Mouse (Mus musculus): ENCODE data around the gene Gtf3c4. TPM values are rescaled to one million over a fixed set of nuclear protein-coding genes. Genes with fewer than 3 reads are reported as not detected.

Gene Gtf3c4
- polyA plus RNA-seq, 1 experiment from 2014 or later = 14.4 TPM

DNA sequence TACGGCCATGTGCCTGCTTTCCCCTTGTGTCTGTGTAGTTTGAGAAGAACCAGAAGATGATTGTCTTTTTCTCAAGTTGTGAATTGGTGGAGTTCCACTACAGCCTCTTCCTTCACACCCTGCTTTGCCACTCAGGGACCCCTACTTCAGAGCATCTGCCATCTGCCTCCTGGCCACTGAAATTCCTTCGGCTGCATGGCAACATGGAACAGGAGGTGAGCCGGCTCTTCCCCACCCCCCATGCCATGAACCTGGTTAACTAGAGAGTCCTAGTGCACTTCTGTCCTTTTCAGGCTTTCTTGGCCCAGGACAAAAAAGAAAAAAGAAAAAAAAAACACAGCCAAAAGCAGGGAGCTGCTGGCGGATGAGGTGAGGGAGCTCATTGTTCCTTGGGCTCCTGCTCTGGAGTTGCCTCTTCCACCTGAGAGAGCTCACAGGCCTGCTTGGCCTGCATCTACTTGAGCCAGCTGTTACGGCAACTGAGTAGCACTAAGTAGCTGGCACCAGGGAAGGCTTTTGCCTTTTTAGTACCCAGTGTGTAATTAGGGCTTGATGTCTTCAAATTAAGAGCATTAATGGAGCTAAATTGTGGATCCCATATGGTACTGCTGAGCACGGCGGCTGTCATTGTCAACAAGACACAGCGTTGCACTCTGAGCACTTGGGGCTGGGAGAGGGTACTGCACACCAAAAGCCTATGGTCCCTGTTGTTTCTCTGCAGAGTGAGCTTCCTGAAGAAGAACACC lies 20.7 kb upstream of the Gtf3c4 start:
- Histone ChIP-seq H3K4me2 (ENCODE audit: low read length) (no peak overlapping the region), H3K27me3 (replicated peaks; ENCODE audit: control insufficient read depth, insufficient read depth, low read length) (no peaks in the 10 kb centered on the region), H3K27ac (ENCODE audit: low read depth, low read length) (peak overlapping the region; percentile 12; the same call in 1 of the 2 replicates), H3K4me3 (ENCODE audit: low read length) (no peak overlapping the region), H3K9ac (ENCODE audit: low read depth, low read length) (no peak overlapping the region), H3K4me1 (ENCODE audit: control insufficient read depth, insufficient read depth, low read depth, low read length) (no peaks in the 10 kb centered on the region), H3K9me3 (ENCODE audit: control insufficient read depth, low read length) (no peaks in the 10 kb centered on the region), H3K36me3 (ENCODE audit: control insufficient read depth, insufficient read depth, low read length) (peaks cover 23% of the 10 kb centered on the region)
- 79% methylated on average over 8 of the region's 8 CpGs for WGBS
- peak; percentile 84 for ATAC-seq

DNA sequence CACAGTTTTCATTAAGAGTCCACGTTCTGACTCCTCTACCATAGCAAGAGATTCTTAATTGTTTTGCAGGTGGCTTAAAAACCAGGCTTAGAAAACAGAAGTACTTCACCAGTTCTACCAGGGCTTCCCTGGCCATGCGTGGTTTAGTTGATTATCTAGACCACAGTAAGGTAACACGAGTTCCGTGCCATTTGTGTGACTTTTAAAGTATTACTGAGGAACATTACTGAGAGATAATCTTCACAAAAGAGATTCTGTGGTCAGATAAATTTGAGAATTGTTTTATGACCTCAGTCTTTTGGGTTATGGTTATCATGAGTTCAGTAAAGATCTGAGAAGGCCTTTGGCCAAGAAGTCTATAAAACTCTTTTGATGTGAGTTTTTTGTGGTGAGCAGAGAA lies 19.1 kb upstream of the Gtf3c4 start:
- no peaks in the 10 kb centered on the region for H3K4me1 ChIP-seq (ENCODE audit: control insufficient read depth, insufficient read depth, low read depth, low read length)
- H3K9ac ChIP-seq (ENCODE audit: low read depth, low read length) = no peak overlapping the region
- H3K4me2 ChIP-seq (ENCODE audit: low read length) = no peak overlapping the region
- no peak overlapping the region for H3K4me3 ChIP-seq (ENCODE audit: low read length)
- no peak for ATAC-seq
- no peaks in the 10 kb centered on the region for H3K9me3 ChIP-seq (ENCODE audit: control insufficient read depth, low read length)
- H3K27ac ChIP-seq (ENCODE audit: low read depth, low read length) = no peak overlapping the region
- no peaks in the 10 kb centered on the region for H3K27me3 ChIP-seq (replicated peaks; ENCODE audit: control insufficient read depth, insufficient read depth, low read length)
- WGBS = 92% methylated on average over 4 of the region's 4 CpGs
- peaks cover 21% of the 10 kb centered on the region for H3K36me3 ChIP-seq (ENCODE audit: control insufficient read depth, insufficient read depth, low read length)

DNA sequence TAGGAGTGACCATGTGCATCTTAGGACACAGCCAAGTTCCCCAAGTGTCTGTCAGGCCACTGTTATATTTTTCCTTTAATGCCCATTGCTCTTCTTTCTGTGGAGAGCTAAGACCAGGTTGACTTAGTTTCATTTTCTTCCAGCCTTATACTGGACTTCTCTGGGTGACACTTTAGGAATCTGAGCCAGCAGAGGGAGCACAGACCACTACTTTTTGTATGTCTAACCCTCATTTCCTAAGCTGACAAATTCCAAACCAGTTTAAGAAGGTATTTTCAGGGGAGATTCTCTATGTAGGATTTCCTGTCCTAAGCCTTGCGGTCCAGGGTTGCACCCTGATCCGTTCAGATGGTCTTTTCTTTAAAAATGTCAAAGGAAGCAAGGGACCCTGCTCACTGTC lies 15.6 kb upstream of the Gtf3c4 start:
- Histone ChIP-seq H3K9me3 (ENCODE audit: control insufficient read depth, low read length) (no peaks in the 10 kb centered on the region), H3K36me3 (ENCODE audit: control insufficient read depth, insufficient read depth, low read length) (peaks cover 13% of the 10 kb centered on the region), H3K27me3 (replicated peaks; ENCODE audit: control insufficient read depth, insufficient read depth, low read length) (no peaks in the 10 kb centered on the region), H3K27ac (ENCODE audit: low read depth, low read length) (no peak overlapping the region), H3K4me1 (ENCODE audit: control insufficient read depth, insufficient read depth, low read depth, low read length) (no peaks in the 10 kb centered on the region), H3K4me3 (ENCODE audit: low read length) (no peak overlapping the region), H3K4me2 (ENCODE audit: low read length) (no peak overlapping the region), H3K9ac (ENCODE audit: low read depth, low read length) (no peak overlapping the region)
- WGBS = 96% methylated on average over 2 of the region's 2 CpGs
- no peak for ATAC-seq

DNA sequence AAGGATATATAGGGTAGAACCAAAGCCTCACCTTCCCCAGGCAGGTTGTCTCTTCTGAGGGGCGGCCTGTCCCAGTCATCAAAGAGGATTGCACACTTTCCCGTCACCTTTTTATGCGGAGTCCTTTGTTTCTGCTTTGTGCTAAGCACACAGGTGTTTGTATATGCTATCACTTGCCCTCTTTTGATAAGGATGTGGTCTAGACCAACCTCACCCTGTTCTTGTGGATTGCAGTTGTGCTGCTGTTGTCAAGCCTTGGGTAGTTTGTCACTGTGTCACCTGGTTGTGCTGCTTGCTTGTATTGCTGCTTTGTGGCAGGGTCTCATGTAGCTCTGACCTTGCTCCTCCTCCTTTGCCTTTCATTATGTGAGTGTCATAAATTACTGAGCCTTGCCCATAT lies 12.4 kb upstream of the Gtf3c4 start:
- Histone ChIP-seq H3K27me3 (replicated peaks; ENCODE audit: control insufficient read depth, insufficient read depth, low read length) (no peaks in the 10 kb centered on the region), H3K9ac (ENCODE audit: low read depth, low read length) (no peak overlapping the region), H3K36me3 (ENCODE audit: control insufficient read depth, insufficient read depth, low read length) (peaks cover 3% of the 10 kb centered on the region; the same call in 1 of the 2 replicates), H3K9me3 (ENCODE audit: control insufficient read depth, low read length) (no peaks in the 10 kb centered on the region), H3K27ac (ENCODE audit: low read depth, low read length) (no peak overlapping the region), H3K4me3 (ENCODE audit: low read length) (no peak overlapping the region), H3K4me1 (ENCODE audit: control insufficient read depth, insufficient read depth, low read depth, low read length) (no peaks in the 10 kb centered on the region), H3K4me2 (ENCODE audit: low read length) (no peak overlapping the region)
- WGBS = 93% methylated on average over 3 of the region's 3 CpGs
- no peak for ATAC-seq

DNA sequence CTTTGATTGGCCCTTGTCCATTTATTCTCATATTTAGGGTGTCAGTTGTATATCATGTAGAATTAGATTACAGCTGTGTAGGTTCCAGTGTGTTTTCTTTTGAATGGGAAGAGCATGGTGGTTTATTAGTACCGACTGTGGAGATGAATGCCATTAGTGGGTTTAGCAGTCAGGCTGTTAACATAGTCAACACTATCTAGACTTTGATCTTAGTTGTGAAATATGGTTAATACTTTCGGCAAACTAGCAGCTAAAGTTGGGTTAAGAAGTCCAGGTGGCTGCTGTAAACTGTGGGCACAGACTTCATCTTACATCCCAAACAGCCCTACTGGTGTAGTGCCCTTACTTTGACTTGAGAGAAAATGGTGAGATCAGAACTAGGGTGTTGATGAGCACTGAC lies 8.7 kb upstream of the Gtf3c4 start:
- H3K4me1 ChIP-seq (ENCODE audit: control insufficient read depth, insufficient read depth, low read depth, low read length) = no peaks in the 10 kb centered on the region
- no peak overlapping the region for H3K9ac ChIP-seq (ENCODE audit: low read depth, low read length)
- no peak for ATAC-seq
- H3K4me2 ChIP-seq (ENCODE audit: low read length) = no peak overlapping the region
- H3K27ac ChIP-seq (ENCODE audit: low read depth, low read length) = no peak overlapping the region
- H3K27me3 ChIP-seq (replicated peaks; ENCODE audit: control insufficient read depth, insufficient read depth, low read length) = no peaks in the 10 kb centered on the region
- no peaks in the 10 kb centered on the region for H3K9me3 ChIP-seq (ENCODE audit: control insufficient read depth, low read length)
- 98% methylated on average over 2 of the region's 2 CpGs for WGBS
- no peak overlapping the region for H3K4me3 ChIP-seq (ENCODE audit: low read length)
- H3K36me3 ChIP-seq (ENCODE audit: control insufficient read depth, insufficient read depth, low read length) = peaks cover 11% of the 10 kb centered on the region; the same call in 1 of the 2 replicates

DNA sequence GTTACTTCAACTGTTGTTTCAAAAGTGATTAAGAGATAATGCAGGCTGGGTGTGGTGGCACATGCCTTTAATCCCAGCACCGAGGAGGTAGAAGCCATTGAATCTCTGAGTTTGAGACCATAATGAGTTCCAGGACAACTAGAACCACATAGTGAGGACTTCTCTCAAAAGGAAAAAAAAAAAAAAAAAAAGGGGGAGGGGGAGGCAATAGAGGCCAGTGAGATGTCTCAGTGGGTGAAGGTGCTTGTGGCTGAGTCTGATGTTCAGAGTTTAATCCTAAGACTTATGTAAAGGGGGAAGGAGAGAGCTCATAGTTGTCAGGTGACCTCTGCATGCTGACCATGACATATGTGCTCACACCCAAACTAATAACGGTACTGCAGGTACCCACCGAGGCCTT lies 1.9 kb upstream of the Gtf3c4 start:
- peaks cover 31% of the 10 kb centered on the region for H3K4me1 ChIP-seq (ENCODE audit: control insufficient read depth, insufficient read depth, low read depth, low read length)
- no peak overlapping the region for H3K4me3 ChIP-seq (ENCODE audit: low read length)
- H3K27me3 ChIP-seq (replicated peaks; ENCODE audit: control insufficient read depth, insufficient read depth, low read length) = no peaks in the 10 kb centered on the region
- H3K4me2 ChIP-seq (ENCODE audit: low read length) = peak overlapping the region; percentile 68; the same call in 1 of the 2 replicates
- WGBS = 71% methylated on average over 3 of the region's 3 CpGs
- 0 out of 2 replicates have a peak, but pooled peaks cover 7% of the 10 kb centered on the region for H3K36me3 ChIP-seq (ENCODE audit: control insufficient read depth, insufficient read depth, low read length)
- H3K9ac ChIP-seq (ENCODE audit: low read depth, low read length) = no peak overlapping the region
- no peak overlapping the region for H3K27ac ChIP-seq (ENCODE audit: low read depth, low read length)
- ATAC-seq = no peak
- no peaks in the 10 kb centered on the region for H3K9me3 ChIP-seq (ENCODE audit: control insufficient read depth, low read length)

DNA sequence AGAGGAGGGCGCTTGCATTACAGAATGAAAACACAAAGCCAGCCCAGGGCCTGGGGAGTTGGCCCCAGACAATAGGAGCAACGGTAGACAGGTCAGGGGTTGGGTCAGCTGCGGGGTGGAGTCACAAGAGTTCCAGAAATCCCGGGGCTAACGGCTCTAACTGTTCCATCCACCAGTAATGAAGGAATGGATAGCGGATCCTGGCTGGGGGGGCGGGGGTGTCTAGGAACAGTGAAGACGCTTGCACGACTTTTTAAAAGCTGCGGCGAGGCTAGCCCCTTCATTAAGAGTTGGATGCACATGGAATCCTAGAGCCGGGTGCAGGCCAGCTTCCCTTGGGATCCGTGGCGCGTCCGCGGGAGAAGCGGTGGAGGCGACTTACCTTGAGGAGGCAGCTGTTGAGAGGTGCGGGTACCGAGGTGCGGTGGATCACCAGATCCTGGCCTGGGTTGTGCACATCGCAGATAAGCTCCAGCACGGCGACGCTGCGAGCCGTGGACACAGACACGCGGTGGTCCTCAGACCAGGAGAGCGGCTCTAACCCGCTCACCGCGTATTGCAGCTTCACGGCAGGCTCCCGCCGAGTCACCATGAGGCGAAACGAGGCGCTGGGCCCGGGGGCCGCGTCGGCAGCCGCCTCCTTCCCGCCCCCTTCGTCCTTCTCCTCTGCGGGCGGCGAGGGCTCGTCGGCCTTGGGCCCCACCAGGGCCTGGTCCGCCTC lies 499 bp downstream of the Gtf3c4 start:
- peak overlapping the region; percentile 82 for H3K4me3 ChIP-seq (ENCODE audit: low read length)
- WGBS = under 1% methylated on average over 50 of the region's 53 CpGs
- H3K4me2 ChIP-seq (ENCODE audit: low read length) = peak overlapping the region; percentile 98
- no peaks in the 10 kb centered on the region for H3K27me3 ChIP-seq (replicated peaks; ENCODE audit: control insufficient read depth, insufficient read depth, low read length)
- H3K4me1 ChIP-seq (ENCODE audit: control insufficient read depth, insufficient read depth, low read depth, low read length) = peaks cover 40% of the 10 kb centered on the region
- H3K9ac ChIP-seq (ENCODE audit: low read depth, low read length) = peak overlapping the region; percentile 91
- no peak; the same call in none of the 2 replicates for ATAC-seq
- peaks cover 5% of the 10 kb centered on the region for H3K36me3 ChIP-seq (ENCODE audit: control insufficient read depth, insufficient read depth, low read length)
- H3K9me3 ChIP-seq (ENCODE audit: control insufficient read depth, low read length) = no peaks in the 10 kb centered on the region
- H3K27ac ChIP-seq (ENCODE audit: low read depth, low read length) = peak overlapping the region; percentile 89

DNA sequence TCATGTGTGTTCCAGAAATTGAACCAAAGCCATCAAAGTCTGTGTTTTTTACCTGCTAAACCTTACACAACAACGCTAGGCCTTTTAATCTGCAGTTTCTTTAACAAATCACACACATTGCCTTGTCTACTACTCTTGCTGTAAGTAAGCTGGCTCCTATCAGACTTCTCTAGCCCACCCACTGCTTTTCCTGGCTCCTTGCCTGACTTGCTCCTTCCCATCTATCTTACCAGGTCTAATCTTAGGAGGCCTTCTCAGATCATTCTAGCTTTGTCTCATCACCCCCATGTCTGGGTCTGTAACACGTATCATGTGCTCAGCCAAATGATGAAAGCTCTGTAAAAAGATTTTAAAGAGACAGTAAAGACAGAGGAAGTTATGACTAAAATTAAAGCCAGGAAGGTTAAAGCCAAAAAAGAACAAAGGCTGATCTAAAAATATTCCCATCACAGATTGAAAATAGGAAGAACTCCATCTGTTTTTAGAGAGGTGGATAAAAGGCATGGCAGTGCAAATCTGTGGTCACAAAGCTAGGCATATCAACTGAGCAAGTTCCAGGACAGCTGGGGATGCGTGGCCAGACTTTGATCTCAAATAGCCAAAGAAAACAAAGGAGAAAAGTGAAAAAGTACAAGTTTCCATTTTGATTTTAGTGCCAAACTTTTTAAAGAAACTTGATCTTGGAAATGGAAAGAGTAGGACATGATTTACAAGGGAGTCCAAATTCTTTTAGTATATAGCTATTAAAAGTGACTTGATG lies 3.8 kb downstream of the Gtf3c4 start:
- WGBS = 83% methylated on average over 3 of the region's 3 CpGs

DNA sequence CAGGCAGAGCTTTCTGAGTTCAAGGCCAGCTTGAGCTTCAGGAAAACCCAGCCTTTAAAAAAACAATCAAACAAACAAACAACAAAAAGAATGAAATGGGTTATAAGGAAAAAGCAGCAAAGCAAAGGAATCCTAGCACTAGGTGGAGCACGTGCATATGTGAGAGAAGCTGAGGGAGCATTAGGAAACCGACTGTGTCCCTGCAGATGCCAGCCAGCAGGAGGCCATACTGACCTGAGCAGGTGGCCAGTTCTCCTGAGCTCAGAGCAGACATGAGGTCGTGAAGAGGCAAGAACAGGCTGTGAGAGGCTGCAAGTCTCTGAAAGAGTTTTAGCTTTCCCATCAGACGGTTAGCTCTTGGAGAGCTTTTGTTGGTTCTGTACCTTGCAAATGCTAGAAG lies 10.9 kb downstream of the Gtf3c4 start:
- peaks cover 39% of the 10 kb centered on the region for H3K36me3 ChIP-seq (ENCODE audit: control insufficient read depth, insufficient read depth, low read length)
- H3K9me3 ChIP-seq (ENCODE audit: control insufficient read depth, low read length) = no peaks in the 10 kb centered on the region
- H3K27ac ChIP-seq (ENCODE audit: low read depth, low read length) = no peak overlapping the region
- no peak overlapping the region for H3K4me3 ChIP-seq (ENCODE audit: low read length)
- WGBS = 50% methylated on average over 4 of the region's 4 CpGs
- no peaks in the 10 kb centered on the region for H3K27me3 ChIP-seq (replicated peaks; ENCODE audit: control insufficient read depth, insufficient read depth, low read length)
- H3K4me1 ChIP-seq (ENCODE audit: control insufficient read depth, insufficient read depth, low read depth, low read length) = no peaks in the 10 kb centered on the region
- no peak for ATAC-seq
- no peak overlapping the region for H3K9ac ChIP-seq (ENCODE audit: low read depth, low read length)
- no peak overlapping the region for H3K4me2 ChIP-seq (ENCODE audit: low read length)

More for the DNA sequence above, 3.8 kb downstream of the Gtf3c4 start:
- no peak for ATAC-seq
- peaks cover 29% of the 10 kb centered on the region for H3K4me1 ChIP-seq (ENCODE audit: control insufficient read depth, insufficient read depth, low read depth, low read length)
- no peaks in the 10 kb centered on the region for H3K9me3 ChIP-seq (ENCODE audit: control insufficient read depth, low read length)
- H3K4me2 ChIP-seq (ENCODE audit: low read length) = no peak overlapping the region
- no peak overlapping the region for H3K4me3 ChIP-seq (ENCODE audit: low read length)
- H3K27me3 ChIP-seq (replicated peaks; ENCODE audit: control insufficient read depth, insufficient read depth, low read length) = no peaks in the 10 kb centered on the region
- peaks cover 23% of the 10 kb centered on the region for H3K36me3 ChIP-seq (ENCODE audit: control insufficient read depth, insufficient read depth, low read length)
- no peak overlapping the region for H3K27ac ChIP-seq (ENCODE audit: low read depth, low read length)
- H3K9ac ChIP-seq (ENCODE audit: low read depth, low read length) = no peak overlapping the region

All from hindbrain, embryonic 16.5 days (tissue).